Mouse (Mus musculus) cerebellum, postnatal 25 days (tissue): ENCODE results near the gene Nhp2.
"Not testable (repeated sequence)": the region's sequence is repeated elsewhere in the genome, so short reads cannot be mapped to it uniquely, and the experiment has no call there.

Source experiments
- DNase-seq, 2 experiments: peaks; one replicate each; pipeline ENCODE4 v3.0.0; 2021; ENCODE audit warnings: mixed read lengths in 2 of 2

Nhp2 gene

GRCm38 (mm10) chr11:51606447-51607095, 13.0 kb upstream of the Nhp2 start, which contains the start of gene Hnrnpab:
Gene Hnrnpab (minus strand): TSS chr11:51606847.
- peak; percentile 97 to 98 for DNase-seq

- DNase-seq = no peak
Observed at GRCm38 (mm10) chr11:51607096-51607738, 12.3 kb upstream of the Nhp2 start.

- DNase-seq = no peak
Observed at GRCm38 (mm10) chr11:51609266-51609909, 10.1 kb upstream of the Nhp2 start.

GRCm38 (mm10) chr11:51609940-51610339, 9.6 kb upstream of the Nhp2 start:
- not testable (repeated sequence) for DNase-seq

GRCm38 (mm10) chr11:51614256-51614655, 5.3 kb upstream of the Nhp2 start:
- DNase-seq = no peak

GRCm38 (mm10) chr11:51615129-51615528, 4.4 kb upstream of the Nhp2 start:
- DNase-seq = no peak

- peak; percentile 37 to 60 for DNase-seq
Observed at GRCm38 (mm10) chr11:51615601-51616000, 3.9 kb upstream of the Nhp2 start.

- not testable (repeated sequence) for DNase-seq
Observed at GRCm38 (mm10) chr11:51616113-51616512, 3.4 kb upstream of the Nhp2 start.

GRCm38 (mm10) chr11:51617693-51618092, 1.8 kb upstream of the Nhp2 start:
- peak; percentile 59 to 82 for DNase-seq

GRCm38 (mm10) chr11:51618894-51619408, 584 bp upstream of the Nhp2 start:
- DNase-seq = no peak

GRCm38 (mm10) chr11:51620084-51620483, 549 bp downstream of the Nhp2 start:
- DNase-seq = no peak

- DNase-seq = no peak
Observed at GRCm38 (mm10) chr11:51621776-51622175, 2.2 kb downstream of the Nhp2 start.

- DNase-seq = peak in 1 of 2 experiments; percentile 33
Observed at GRCm38 (mm10) chr11:51622971-51623491, 3.5 kb downstream of the Nhp2 start.

- no peak for DNase-seq
Observed at GRCm38 (mm10) chr11:51625187-51625820, 5.8 kb downstream of the Nhp2 start.

GRCm38 (mm10) chr11:51627425-51627824, 7.9 kb downstream of the Nhp2 start:
- peak in 1 of 2 experiments; percentile 41 for DNase-seq

- DNase-seq = no peak
Observed at GRCm38 (mm10) chr11:51627907-51628306, 8.4 kb downstream of the Nhp2 start.

- DNase-seq = no peak
Observed at GRCm38 (mm10) chr11:51629651-51630314, 10.2 kb downstream of the Nhp2 start.

GRCm38 (mm10) chr11:51632130-51632753, 12.7 kb downstream of the Nhp2 start:
- no peak for DNase-seq

- not testable (repeated sequence) for DNase-seq
Observed at GRCm38 (mm10) chr11:51633200-51633599, 13.7 kb downstream of the Nhp2 start.

- DNase-seq = no peak
Observed at GRCm38 (mm10) chr11:51633721-51634120, 14.2 kb downstream of the Nhp2 start.

- no peak for DNase-seq
Observed at GRCm38 (mm10) chr11:51635127-51635524, 15.6 kb downstream of the Nhp2 start.
